Mouse (Mus musculus) limb, embryonic 13.5 days (tissue): Measurements from ENCODE around the gene Pank2. TPM values are rescaled to one million over a fixed set of nuclear protein-coding genes. Genes with fewer than 3 reads are reported as not detected.

Experiments used
- ATAC-seq: fragments of 200-750 bp; cut with Nextera tagmentation; 2 replicates; pipeline ENCODE4 v1.8.0; 2017; ENCODE audit warnings: low read depth, moderate number of reproducible peaks, moderate TSS enrichment; ENCODE audit not compliant: low FRiP score
- H3K27ac ChIP-seq: fragments of 300-500 bp; sonication (generic); 2 replicates; pipeline ENCODE4 v1.5.1; 2015; ENCODE audit warnings: inconsistent platforms, mild to moderate bottlenecking, moderate library complexity
- H3K27me3 ChIP-seq: fragments of 300-500 bp; sonication (generic); 2 replicates; pipeline ENCODE4 v1.6.1; 2015; ENCODE audit warnings: mild to moderate bottlenecking, inconsistent platforms
- H3K36me3 ChIP-seq: fragments of 300-500 bp; sonication (generic); 2 replicates; pipeline ENCODE4 v1.6.1; 2015; ENCODE audit warnings: inconsistent platforms, mild to moderate bottlenecking, moderate library complexity
- H3K4me1 ChIP-seq: fragments of 300-500 bp; sonication (generic); 2 replicates; pipeline ENCODE4 v1.6.1; 2015; ENCODE audit warnings: inconsistent platforms
- H3K4me2 ChIP-seq: fragments of 300-500 bp; sonication (generic); replicated peaks from 2 replicates; pipeline ENCODE4 v1.6.1; 2015; ENCODE audit warnings: inconsistent platforms, mild to moderate bottlenecking, moderate library complexity
- H3K4me3 ChIP-seq: fragments of 300-500 bp; sonication (generic); 2 replicates; pipeline ENCODE4 v1.5.1; 2015; ENCODE audit warnings: moderate library complexity, mild to moderate bottlenecking, inconsistent platforms
- H3K9ac ChIP-seq: fragments of 300-500 bp; sonication (generic); 2 replicates; pipeline ENCODE4 v1.6.1; 2015; ENCODE audit warnings: mild to moderate bottlenecking, inconsistent platforms
- H3K9me3 ChIP-seq: fragments of 300-500 bp; sonication (generic); 2 replicates; pipeline ENCODE4 v1.6.1; 2016; ENCODE audit warnings: inconsistent platforms
- WGBS: fragments of 180-500 bp; shearing (Covaris S2); methylation state at CpG from one replicate; pipeline ENCODE4 v1.1.7; 2015; 5-methylcytosine and 5-hydroxymethylcytosine counted together
- microRNA-seq: library from miRNA; unstranded; fragments of <30 nt; microRNA quantifications from one replicate; pipeline ENCODE4, GENCODE M21; 2016
- polyA plus RNA-seq: library from polyadenylated mRNA; unstranded; fragments of >200 nt; fragmentation: Nextera tagmentation; extraction: Ambion mirVana; gene quantifications from 2 replicates; pipeline ENCODE4 v1.2.1, GENCODE M21; 2015

Pank2 gene
- polyA plus RNA-seq, 1 experiment from 2014 or later, result 39.3 TPM

DNA sequence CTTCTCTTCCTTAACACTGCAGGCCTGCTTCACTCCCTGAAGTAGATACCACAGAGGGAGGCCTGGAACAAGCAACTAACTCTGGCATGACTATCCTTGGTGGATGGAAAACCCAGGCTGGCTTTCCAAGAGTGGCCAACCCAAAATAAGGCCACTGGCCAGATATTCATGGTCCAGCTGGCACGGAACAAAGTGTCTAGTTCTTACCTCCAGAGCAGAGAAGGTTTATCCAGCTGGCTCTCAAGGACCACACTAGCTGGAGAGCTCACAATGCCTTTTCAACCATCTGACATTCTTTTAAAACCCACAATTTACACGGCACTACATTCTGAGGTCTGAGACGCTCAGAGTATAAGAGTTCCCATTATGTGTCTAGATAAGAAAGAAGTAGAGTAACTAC lies 82.2 kb downstream of the Pank2 start:
- Histone ChIP-seq H3K36me3 (no peaks in the 10 kb centered on the region), H3K9me3 (no peaks in the 10 kb centered on the region), H3K4me1 (no peaks in the 10 kb centered on the region), H3K27ac (no peak overlapping the region), H3K4me2 (no peak overlapping the region), H3K4me3 (no peak overlapping the region), H3K9ac (no peak overlapping the region), H3K27me3 (no peaks in the 10 kb centered on the region)
- no peak for ATAC-seq
- 89% methylated on average over 3 of the region's 3 CpGs for WGBS

DNA sequence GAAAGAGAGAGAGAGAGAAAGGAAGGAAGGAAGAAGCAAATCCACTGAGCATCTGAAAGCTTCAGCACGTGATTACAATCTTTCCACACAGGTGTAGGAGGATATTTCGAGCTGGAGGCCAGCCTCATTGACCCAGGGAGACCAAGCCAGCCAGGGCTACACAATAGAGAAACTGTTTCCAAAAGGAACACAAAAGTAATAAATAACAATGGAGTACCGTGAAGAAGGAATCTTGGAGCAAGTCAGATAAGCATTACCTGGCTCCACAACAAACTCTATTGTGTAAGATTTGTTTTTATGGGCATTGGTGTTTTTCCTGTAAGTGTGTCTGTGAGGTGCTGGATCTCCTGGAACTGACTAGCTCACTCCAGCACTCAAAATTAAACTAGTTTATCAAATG lies 83.3 kb downstream of the Pank2 start:
- no peak overlapping the region for H3K9ac ChIP-seq
- H3K27ac ChIP-seq, result no peak overlapping the region
- no peak overlapping the region for H3K4me2 ChIP-seq
- no peaks in the 10 kb centered on the region for H3K36me3 ChIP-seq
- no peaks in the 10 kb centered on the region for H3K27me3 ChIP-seq
- WGBS, result 65% methylated on average over 3 of the region's 3 CpGs
- H3K9me3 ChIP-seq, result no peaks in the 10 kb centered on the region
- ATAC-seq, result no peak
- H3K4me3 ChIP-seq, result no peak overlapping the region
- H3K4me1 ChIP-seq, result no peaks in the 10 kb centered on the region

Small RNA genes lying within 50 kb of the gene (microRNA-seq; reads per million reads assigned to microRNA genes)
- gene Mir103-2, result 56.2 reads per million, percentile 46 among the genes with 10 or more reads in this experiment

Other genes starting within 250 kb of the Pank2 start
- 27.4 and 29.2 TPM in 2 replicates for gene Gfra4, start 219.4 kb upstream of the Pank2 start, polyA plus RNA-seq
- 26.5 and 28.5 TPM in 2 replicates for gene Adam33, start 198.7 kb upstream of the Pank2 start, polyA plus RNA-seq
- gene Siglec1, start 175.7 kb upstream of the Pank2 start, polyA plus RNA-seq, result 0.17 and 0.19 TPM in 2 replicates
- gene Hspa12b, start 135.2 kb upstream of the Pank2 start, polyA plus RNA-seq, result 22.0 and 22.9 TPM in 2 replicates
- gene Gm11037, start 129.0 kb upstream of the Pank2 start, polyA plus RNA-seq, result not detected in 2 replicates
- gene 1700037H04Rik, start 102.4 kb upstream of the Pank2 start, polyA plus RNA-seq, result 55.2 and 56.0 TPM in 2 replicates
- 11.2 and 11.6 TPM in 2 replicates for gene Cenpb, start 82.4 kb upstream of the Pank2 start, polyA plus RNA-seq
- 57.6 and 60.3 TPM in 2 replicates for gene Cdc25b, start 75.5 kb upstream of the Pank2 start, polyA plus RNA-seq
- gene Spef1, start 75.2 kb upstream of the Pank2 start, polyA plus RNA-seq, result 4.7 and 5.5 TPM in 2 replicates
- 28.0 and 31.3 TPM in 2 replicates for gene Ap5s1, start 55.4 kb upstream of the Pank2 start, polyA plus RNA-seq
- gene Mavs, start 28.4 kb upstream of the Pank2 start, polyA plus RNA-seq, result 16.6 and 16.7 TPM in 2 replicates
- 10.2 and 10.5 TPM in 2 replicates for gene Rnf24, start 90.4 kb downstream of the Pank2 start, polyA plus RNA-seq
- 70.6 and 72.6 TPM in 2 replicates for gene Smox, start 229.0 kb downstream of the Pank2 start, polyA plus RNA-seq